Mouse (Mus musculus): ENCODE results near the gene Zrsr1. TPM values are rescaled to one million over a fixed set of nuclear protein-coding genes. Genes with fewer than 3 reads are reported as not detected.

Gene Zrsr1
- polyA plus RNA-seq (2012; rRNA removed) = 10.1 and 10.6 TPM in 2 replicates

GRCm38 (mm10) chr11:22971835-22972709, at the start of gene Zrsr1:
TSS of gene Zrsr1 (plus strand) at chr11:22972005.

DNA sequence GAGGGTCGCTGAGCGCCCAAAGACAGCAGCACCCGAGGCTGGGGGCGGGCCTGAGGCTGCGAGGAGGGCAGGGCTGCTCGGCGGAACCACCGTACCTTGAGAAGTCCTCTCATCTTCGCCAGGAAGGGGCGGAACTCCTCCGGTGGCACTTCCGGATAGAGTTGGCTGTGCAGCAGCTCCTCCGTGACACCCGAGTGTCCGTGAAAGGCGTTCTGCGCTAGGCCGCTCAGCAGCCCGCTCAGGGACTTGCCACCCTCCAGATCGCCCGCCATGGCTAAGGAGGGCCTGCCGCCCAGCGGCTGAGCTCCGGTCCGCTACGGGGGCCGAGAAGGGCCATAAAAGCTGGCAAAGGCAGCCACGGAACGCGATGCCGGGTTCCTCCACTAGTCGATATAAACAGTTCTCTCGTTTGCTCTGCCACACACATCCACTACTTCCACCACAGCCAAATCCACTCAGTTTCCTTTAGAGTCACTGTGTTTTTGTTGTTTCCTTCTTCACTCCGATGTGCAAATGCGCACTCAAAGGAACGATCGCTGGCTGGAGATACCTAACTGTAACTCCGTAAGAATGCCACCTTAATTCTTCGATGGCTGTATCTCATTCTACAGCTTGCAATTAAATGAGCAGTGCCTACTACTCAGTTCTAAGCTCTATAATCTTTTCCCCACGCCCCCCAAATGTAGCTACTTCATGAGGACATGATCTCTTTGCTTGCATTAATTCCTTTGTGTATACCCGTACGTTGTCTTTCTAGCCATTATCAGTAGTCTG, 10.4 kb downstream of the Zrsr1 start, which contains the start of the genes Gm28048 and Commd1:
TSS of gene Gm28048 (minus strand) at position 107 of the 774 bp plus-strand sequence.
TSS of gene Commd1 (minus strand) at position 399 of the 774 bp plus-strand sequence.

GRCm38 (mm10) chr11:22990393-22991126, 18.8 kb downstream of the Zrsr1 start, which contains the start of gene Cct4:
TSS of gene Cct4 (plus strand) at chr11:22990519.

DNA sequence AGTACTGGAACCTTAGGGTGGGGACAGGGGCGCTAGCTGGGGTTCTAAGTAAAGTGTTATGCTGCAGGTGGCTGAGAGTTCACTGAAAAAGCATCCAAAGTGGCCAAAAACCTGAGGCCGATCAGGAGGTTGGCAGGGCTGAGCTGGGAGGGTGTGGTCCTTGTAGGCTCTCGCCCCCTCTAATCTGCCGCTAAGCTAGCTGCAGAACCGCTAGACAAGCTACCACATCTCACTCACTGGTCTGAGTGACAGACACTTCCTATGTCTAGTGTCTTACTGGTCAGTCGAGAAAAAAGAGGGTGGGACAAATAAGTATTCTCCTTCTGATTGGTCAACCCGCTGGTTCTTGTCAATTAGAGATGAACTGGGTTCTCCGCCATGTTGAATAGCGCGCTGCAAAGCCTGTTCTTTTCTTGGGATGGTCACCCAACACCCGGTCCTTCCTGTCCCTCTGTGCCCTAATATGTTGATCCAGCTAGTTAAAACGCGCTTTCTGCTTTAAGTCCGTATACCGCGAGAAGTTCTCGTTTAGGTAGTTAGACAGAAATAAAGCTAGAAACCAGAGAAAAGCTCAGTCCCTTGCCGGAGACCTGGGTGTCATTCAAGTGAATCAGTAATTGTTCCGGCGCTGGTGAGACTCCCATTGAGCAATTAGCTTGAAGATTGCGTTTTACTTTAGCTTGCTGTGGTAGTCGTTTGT, 35.8 kb downstream of the Zrsr1 start, which contains the start of gene Fam161a:
TSS of gene Fam161a (plus strand) at position 51 of the 700 bp plus-strand sequence.

Other genes starting within 250 kb of the Zrsr1 start
- gene B3gnt2, start 111.0 kb upstream of the Zrsr1 start, polyA plus RNA-seq (2012; rRNA removed) = 6.2 and 6.4 TPM in 2 replicates
- gene Gm28048, start 10.1 kb downstream of the Zrsr1 start, polyA plus RNA-seq (2012; rRNA removed) = 5.2 and 5.6 TPM in 2 replicates
- gene Commd1, start 10.4 kb downstream of the Zrsr1 start, polyA plus RNA-seq (2012; rRNA removed) = 35.8 and 39.6 TPM in 2 replicates
- 47.8 and 49.4 TPM in 2 replicates for gene Cct4, start 18.5 kb downstream of the Zrsr1 start, polyA plus RNA-seq (2012; rRNA removed)
- 2.2 TPM in 2 replicates for gene Fam161a, start 35.5 kb downstream of the Zrsr1 start, polyA plus RNA-seq (2012; rRNA removed)